Mouse (Mus musculus): ENCODE results near the gene Elf4. TPM values are rescaled to one million over a fixed set of nuclear protein-coding genes. Genes with fewer than 3 reads are reported as not detected.

The Elf4 gene
- total and polyA plus RNA-seq, 3 experiments: 1.4 to 12.4 (median 5.3) TPM

GRCm38 (mm10) chrX:48467355-48467946 lies 4.5 kb upstream of the Elf4 start:
- Histone ChIP-seq H3K79me2 (replicated peaks; ENCODE audit: control insufficient read depth, extremely low read depth, insufficient read depth, poor library complexity, severe bottlenecking) (no peaks in the 10 kb centered on the region), H3K27me3 (replicated peaks) (no peaks in the 10 kb centered on the region), H3K27ac (ENCODE audit: insufficient read depth, low read depth) (no peak overlapping the region), H3K4me1 (ENCODE audit: control insufficient read depth in 1 of 2, insufficient read depth in 2 of 2) (peaks cover 0 to 5% of the 10 kb centered on the region in 2 experiments; a peak in 1 of 4 replicates), H3K36me3 (replicated peaks in 1 of 2; ENCODE audit: control insufficient read depth in 1 of 2, insufficient read depth in 1 of 2, low read length in 1 of 2) (peaks cover 0 to 2% of the 10 kb centered on the region in 2 experiments), H3K4me2 (ENCODE audit: insufficient read depth, low read depth, poor library complexity, severe bottlenecking) (no peak overlapping the region), H3K9ac (ENCODE audit: insufficient read depth, low read depth) (no peak overlapping the region), H3K9me3 (replicated peaks; ENCODE audit: low read length) (no peaks in the 10 kb centered on the region), H3K4me3 (replicated peaks in 1 of 3; ENCODE audit: low read depth in 2 of 3, low read length in 2 of 3, poor library complexity in 1 of 3) (no peak overlapping the region)
- in situ Hi-C loops (cut with MboI; ENCODE audit: low pct_ligation_motif_present, low pct_unique_long_range_greater_than_20kb, low sequenced_read_pairs) (no loop called here), dilution Hi-C loops (cut with MboI; ENCODE audit: extremely low pct_ligation_motif_present, extremely low pct_unique_long_range_greater_than_20kb, low sequenced_read_pairs) (no loop called here)
- no peak for DNase-seq (ENCODE audit: extremely low read depth)
- TF ChIP-seq UBTF (IDR thresholded peaks at IDR 0.05; ENCODE audit: low read depth, low read length) (no peak), TBP (conservative IDR thresholded peaks at IDR 0.05; ENCODE audit: low read depth, low read length) (no peak), ETS1 (conservative IDR thresholded peaks at IDR 0.05; ENCODE audit: low read depth, low read length) (no peak), CHD1 (IDR thresholded peaks at IDR 0.05; ENCODE audit: low read depth, low read length) (no peak), IRF4 (IDR thresholded peaks at IDR 0.05; ENCODE audit: low read depth, low read length) (no peak), EP300 (IDR thresholded peaks at IDR 0.05; ENCODE audit: low read length) (no peak), JUN (IDR thresholded peaks at IDR 0.05; ENCODE audit: insufficient read depth, low read depth, low read length) (no peak), USF1 (IDR thresholded peaks at IDR 0.05; ENCODE audit: low read depth, low read length) (no peak), ZKSCAN1 (IDR thresholded peaks at IDR 0.05; ENCODE audit: borderline replicate concordance, low read depth, low read length) (no peak), POLR2AphosphoS2 (IDR thresholded peaks at IDR 0.05; ENCODE audit: low read depth, low read length) (no peak), POLR2A (IDR thresholded peaks at IDR 0.05; ENCODE audit: low read depth, low read length) (no peak), HCFC1 (IDR thresholded peaks at IDR 0.05; ENCODE audit: low read depth, low read length) (no peak), TCF12 (IDR thresholded peaks at IDR 0.05; ENCODE audit: low read depth, low read length) (no peak), NELFE (IDR thresholded peaks at IDR 0.05; ENCODE audit: low read depth, low read length) (no peak), KAT2A (IDR thresholded peaks at IDR 0.05; ENCODE audit: insufficient replicate concordance, low read length) (no peak), JUND (conservative IDR thresholded peaks at IDR 0.05; ENCODE audit: low read depth, low read length) (no peak), RAD21 (IDR thresholded peaks at IDR 0.05; ENCODE audit: low read depth, low read length) (no peak)

- in situ Hi-C loops (cut with MboI; ENCODE audit: low pct_ligation_motif_present, low pct_unique_long_range_greater_than_20kb, low sequenced_read_pairs) (no loop called here), dilution Hi-C loops (cut with MboI; ENCODE audit: extremely low pct_ligation_motif_present, extremely low pct_unique_long_range_greater_than_20kb, low sequenced_read_pairs) (no loop called here)
- Histone ChIP-seq H3K4me3 (replicated peaks in 1 of 3; ENCODE audit: low read depth in 2 of 3, low read length in 2 of 3, poor library complexity in 1 of 3) (no peak overlapping the region), H3K9me3 (replicated peaks; ENCODE audit: low read length) (no peaks in the 10 kb centered on the region), H3K9ac (ENCODE audit: insufficient read depth, low read depth) (no peak overlapping the region), H3K27me3 (replicated peaks) (no peaks in the 10 kb centered on the region), H3K27ac (ENCODE audit: insufficient read depth, low read depth) (no peak overlapping the region), H3K4me2 (ENCODE audit: insufficient read depth, low read depth, poor library complexity, severe bottlenecking) (no peak overlapping the region), H3K79me2 (replicated peaks; ENCODE audit: control insufficient read depth, extremely low read depth, insufficient read depth, poor library complexity, severe bottlenecking) (no peaks in the 10 kb centered on the region), H3K4me1 (ENCODE audit: control insufficient read depth in 1 of 2, insufficient read depth in 2 of 2) (peaks cover 0 to 9% of the 10 kb centered on the region in 2 experiments; a peak in 2 of 4 replicates), H3K36me3 (replicated peaks in 1 of 2; ENCODE audit: control insufficient read depth in 1 of 2, insufficient read depth in 1 of 2, low read length in 1 of 2) (no peaks in the 10 kb centered on the region)
- TF ChIP-seq TBP (conservative IDR thresholded peaks at IDR 0.05; ENCODE audit: low read depth, low read length): no peak
- no peak for TF ChIP-seq ELF1 (IDR thresholded peaks at IDR 0.05; ENCODE audit: low read depth, low read length)
- TF ChIP-seq MAFK (IDR thresholded peaks at IDR 0.05; ENCODE audit: insufficient replicate concordance, low read length): no peak
- TF ChIP-seq JUND (conservative IDR thresholded peaks at IDR 0.05; ENCODE audit: low read depth, low read length): no peak
- TF ChIP-seq EP300 (IDR thresholded peaks at IDR 0.05; ENCODE audit: low read length): no peak
- TF ChIP-seq IRF4 (IDR thresholded peaks at IDR 0.05; ENCODE audit: low read depth, low read length): no peak
- TF ChIP-seq ZC3H11A (IDR thresholded peaks at IDR 0.05; ENCODE audit: low read depth, low read length): no peak
- TF ChIP-seq SIN3A (IDR thresholded peaks at IDR 0.05; ENCODE audit: low read length): no peak
- no peak for TF ChIP-seq JUN (IDR thresholded peaks at IDR 0.05; ENCODE audit: insufficient read depth, low read depth, low read length)
- TF ChIP-seq KAT2A (IDR thresholded peaks at IDR 0.05; ENCODE audit: insufficient replicate concordance, low read length): no peak
- TF ChIP-seq POLR2A (IDR thresholded peaks at IDR 0.05; ENCODE audit: low read depth, low read length): no peak
- TF ChIP-seq SMC3 (IDR thresholded peaks at IDR 0.05; ENCODE audit: low read depth, low read length): no peak
- no peak for TF ChIP-seq RAD21 (IDR thresholded peaks at IDR 0.05; ENCODE audit: low read depth, low read length)
- TF ChIP-seq ZMIZ1 (IDR thresholded peaks at IDR 0.05; ENCODE audit: low read depth, low read length): no peak
- TF ChIP-seq UBTF (IDR thresholded peaks at IDR 0.05; ENCODE audit: low read depth, low read length): no peak
- TF ChIP-seq GABPA (IDR thresholded peaks at IDR 0.05; ENCODE audit: insufficient replicate concordance, low read depth, low read length): no peak
- DNase-seq (ENCODE audit: extremely low read depth): no peak
These were observed 3.2 kb upstream of the Elf4 start for GRCm38 (mm10) chrX:48466174-48466573.
